Mouse (Mus musculus): ENCODE results near the gene Pde4b.

DNA sequence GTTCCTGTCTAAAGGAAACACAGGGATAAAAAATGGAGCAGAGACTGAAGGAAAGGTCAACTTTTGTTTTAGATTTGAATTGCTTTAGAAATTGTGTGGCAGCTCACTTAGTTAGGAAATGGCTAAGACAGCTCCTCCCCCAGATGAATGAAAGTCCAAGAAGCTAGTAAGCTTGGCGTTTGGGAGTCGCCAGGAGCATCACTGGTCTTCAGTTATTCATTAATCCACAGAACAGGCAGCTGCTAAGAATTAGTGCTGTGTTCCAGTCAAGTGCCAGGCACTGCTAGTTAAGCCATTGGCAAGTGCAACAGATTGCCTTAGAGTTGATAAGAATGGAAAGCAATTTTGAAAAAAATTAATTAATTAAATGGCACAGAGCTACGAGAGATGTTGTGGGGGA lies 390.8 kb downstream of the Pde4b start:
- TF ChIP-seq CTCF (IDR thresholded peaks at IDR 0.05; ENCODE audit: borderline replicate concordance, insufficient read depth, low read length) (no peak), POLR2A (IDR thresholded peaks at IDR 0.05; ENCODE audit: low read depth, low read length) (no peak)
